Mouse (Mus musculus) thymus, postnatal 36 days (tissue): Measurements from ENCODE around the gene Hdac9.
A peak's percentile ranks its signal among the peaks of the same experiment; 100 is the strongest.

ENCODE experiments used
- DNase-seq, 2 experiments: peaks; one replicate each; pipeline ENCODE4 v3.0.0; 2022; ENCODE audit warnings: mixed read lengths in 2 of 2

Hdac9 gene

DNA sequence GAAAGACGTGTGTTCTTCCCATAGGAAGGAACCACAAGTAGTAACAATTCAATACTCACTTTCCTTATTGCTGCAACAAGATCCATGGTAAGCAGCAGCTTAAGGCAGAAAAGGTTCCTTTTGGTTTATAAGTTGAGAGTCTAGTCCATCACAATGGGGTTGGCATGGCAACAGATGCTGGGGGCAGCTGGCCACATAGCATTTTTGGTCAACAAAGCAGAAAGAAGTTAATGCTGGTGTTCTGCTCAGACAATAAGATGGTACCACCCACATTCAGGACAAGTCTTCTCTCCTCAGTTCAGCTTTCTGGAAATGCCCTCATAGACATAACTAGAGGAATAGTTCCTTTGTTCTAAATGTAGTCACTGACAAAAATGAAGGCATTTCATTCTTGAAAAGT is at the start of gene Hdac9:
Hdac9 (minus strand) TSS at position 101 of the 400 bp plus-strand sequence.
- DNase-seq = no peak

DNA sequence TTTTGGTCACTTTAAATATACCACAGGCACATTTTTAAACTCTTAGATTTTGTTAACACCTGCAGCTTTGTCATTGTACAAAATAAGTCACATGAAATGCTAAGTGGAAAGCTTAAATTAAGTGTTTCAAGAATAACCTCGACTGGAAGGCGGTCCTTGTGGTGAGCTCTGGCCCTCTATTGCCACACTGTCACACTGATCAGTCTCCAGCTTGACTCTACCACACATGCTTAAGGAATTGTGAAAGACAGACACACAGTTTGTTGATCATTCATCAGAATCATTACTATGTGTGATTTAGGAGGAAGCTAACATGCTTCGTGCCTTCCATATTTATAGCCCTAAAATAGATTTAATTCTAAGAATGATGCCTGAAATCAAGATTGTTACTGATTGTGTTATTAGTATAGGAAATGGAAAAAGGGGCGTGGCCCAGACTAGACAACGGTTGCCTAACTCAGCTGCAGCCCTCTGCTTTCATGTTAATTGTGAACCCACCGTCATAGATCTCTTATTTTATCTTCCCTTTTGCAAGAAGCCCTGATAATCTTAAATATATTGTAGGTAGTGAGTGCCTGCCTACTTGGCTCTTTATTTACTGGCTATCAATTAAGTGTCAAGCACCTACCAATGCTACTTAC is 32.3 kb upstream of the Hdac9 start:
- DNase-seq = no peak

DNA sequence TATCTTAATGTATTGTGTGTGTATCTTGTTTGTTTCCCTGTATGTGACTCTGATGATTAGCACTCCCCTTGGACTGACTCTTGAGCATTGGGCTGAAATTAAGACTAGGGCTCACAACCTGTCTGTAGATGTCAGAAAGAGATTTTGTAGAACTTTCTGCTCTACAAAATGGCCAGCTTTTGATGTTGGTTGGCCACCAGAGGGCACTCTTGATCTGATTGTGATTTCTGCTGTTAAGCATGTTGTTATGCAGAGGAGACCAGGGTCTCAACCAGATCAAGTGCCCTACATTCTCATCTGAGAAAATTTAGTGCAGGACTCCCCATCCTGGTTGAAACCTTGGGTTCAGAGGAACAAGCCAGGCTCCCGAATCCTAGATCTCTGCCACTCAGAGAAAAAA is 21.0 kb upstream of the Hdac9 start:
- DNase-seq = peak; percentile 14 to 19

DNA sequence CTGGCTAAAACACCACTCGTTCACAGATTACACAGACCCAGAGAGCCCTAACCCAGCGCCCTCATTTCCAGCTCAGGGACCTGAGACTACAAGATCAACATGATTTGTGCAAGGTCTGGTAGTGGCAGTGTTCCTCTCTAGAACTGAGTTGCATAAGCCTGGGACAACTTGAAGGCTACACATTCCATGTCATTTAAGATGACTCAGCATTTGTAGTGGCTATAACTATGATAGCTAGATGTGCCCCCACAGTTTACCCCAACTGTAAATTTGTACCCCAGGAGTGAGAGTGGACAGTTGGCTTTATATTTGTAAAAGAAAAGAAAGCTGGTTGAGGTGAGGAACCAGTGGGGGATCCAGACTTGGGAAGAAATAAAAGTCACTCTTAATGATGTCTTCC is 8.9 kb downstream of the Hdac9 start:
- no peak for DNase-seq

DNA sequence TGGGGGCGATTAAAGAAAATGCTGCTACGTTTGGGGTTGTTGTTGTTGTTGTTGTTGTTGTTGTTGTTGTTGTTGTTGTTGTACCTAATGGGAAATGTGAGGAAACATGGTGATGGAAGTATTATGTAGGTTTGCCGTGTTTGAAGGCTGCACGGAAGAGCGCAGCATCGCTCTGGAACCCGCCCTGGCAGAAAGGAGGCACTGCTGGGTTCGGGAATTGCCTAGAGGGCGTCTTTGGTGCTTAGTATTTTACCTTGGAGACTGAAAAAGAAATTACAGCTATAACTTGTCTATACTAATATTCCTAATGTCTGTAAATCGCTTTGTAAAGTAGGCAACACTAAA is 9.4 kb downstream of the Hdac9 start:
- DNase-seq = no peak

DNA sequence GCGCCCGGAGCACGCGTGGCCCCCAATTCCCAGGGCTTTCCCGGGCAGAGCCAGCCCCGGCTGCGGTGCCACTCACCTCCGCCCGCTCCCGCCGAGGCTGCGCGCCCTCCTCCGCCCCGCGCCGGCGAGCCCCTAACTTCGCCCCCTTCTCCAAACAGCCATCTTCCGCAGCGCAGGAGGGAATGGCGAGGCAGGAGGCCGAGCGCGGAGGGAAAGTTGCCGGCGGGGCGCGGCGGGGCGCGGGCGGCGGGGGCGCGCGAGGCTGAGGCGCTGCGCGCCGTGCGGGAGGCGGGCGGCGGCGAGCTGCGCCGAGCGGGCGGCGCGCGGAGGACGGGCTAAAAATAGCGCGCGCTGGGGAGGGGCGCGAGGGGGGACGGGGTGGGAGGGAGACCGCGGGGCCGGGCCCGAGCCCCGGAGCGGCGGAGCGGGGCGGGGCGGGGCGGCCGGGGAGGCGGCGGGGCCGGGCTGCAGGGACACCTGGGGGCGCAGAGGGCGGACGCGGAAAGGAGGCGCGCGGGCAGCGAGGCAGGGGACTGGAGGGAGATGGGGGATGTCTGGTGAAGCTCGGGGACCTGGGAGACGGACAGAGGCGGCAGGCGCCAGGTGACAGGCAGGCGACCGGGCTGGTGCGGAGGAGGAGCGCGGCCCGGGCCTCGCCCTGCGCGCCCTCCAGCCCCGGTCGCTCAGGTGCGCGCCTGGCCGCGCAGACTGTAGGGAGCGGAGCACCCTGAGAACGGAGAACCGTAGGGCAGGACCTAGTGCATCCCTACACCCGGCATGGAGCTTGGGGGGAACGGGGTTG is 10.0 kb downstream of the Hdac9 start:
- DNase-seq = peak; percentile 38 to 57

DNA sequence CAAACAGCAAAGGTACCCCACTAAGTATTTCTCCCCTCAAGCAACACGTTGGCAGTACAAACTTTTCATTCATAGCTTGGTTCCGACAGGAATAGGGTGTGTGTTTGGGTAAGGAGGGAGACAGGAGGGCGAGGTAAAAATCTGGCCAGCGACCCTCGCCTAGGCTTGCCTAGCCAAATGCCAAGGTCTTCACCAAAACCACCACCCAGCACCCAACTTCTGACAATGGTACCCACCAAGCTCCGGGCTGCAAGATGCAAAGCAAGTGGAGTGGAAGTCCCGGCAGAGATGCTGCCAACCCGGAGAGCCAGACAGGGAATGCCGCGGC is 10.6 kb downstream of the Hdac9 start:
- DNase-seq = no peak

DNA sequence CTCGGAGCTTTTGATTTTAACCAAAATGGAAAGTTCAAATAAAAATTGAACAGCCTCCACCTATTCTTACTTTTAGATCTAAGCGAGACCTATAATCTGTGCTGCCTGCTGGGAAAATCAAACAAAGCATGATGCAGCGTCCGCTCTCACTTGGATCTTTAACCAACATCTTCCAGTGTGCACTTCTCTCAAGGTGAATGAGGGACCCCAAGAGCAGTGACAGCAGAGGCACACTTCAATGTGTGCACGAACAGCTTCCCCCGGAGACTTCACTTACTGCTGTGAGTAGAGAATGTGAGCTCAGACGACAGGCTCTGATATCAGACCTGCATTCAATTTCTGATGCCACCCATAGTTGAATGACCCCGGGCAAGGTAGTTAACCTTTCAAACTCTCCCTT is 16.7 kb downstream of the Hdac9 start:
- DNase-seq = no peak

DNA sequence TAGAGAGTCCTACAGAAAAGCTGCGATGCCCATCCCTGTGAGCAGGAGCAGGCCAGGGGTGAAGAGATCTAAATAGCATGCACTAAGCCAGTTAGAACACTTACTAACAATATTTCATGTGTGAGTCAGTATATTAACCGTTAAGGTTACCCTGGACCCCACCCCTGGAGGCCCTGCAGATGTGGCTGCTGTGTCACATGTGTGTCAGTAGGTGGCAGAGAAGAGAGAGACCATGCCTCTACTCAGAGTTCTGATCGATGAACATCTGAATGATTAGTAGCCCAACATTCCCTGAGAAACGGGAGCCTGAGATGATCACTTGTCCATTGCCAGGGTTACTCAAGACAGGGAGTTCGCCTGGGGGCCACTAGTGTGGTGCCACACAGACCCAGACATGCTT is 22.0 kb downstream of the Hdac9 start:
- DNase-seq = no peak

DNA sequence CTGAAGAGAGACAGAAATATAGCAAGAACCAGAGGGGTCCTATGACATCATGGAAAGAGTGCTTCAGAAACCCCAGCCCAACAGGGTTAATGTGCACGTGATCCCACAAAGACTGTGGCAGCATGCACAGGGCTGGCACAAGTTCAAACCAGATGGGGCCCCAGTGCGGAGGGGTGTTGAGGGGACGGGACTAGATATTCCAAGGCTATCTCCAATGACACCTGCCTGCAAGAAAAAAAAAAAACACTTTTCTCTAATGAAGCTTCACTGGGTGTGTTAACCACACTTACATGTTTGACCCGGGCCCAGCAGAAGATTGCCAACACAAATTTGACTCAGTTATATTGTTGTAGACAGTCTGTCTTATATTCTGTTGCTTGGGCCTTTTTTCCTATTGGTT is 28.2 kb downstream of the Hdac9 start:
- no peak for DNase-seq

DNA sequence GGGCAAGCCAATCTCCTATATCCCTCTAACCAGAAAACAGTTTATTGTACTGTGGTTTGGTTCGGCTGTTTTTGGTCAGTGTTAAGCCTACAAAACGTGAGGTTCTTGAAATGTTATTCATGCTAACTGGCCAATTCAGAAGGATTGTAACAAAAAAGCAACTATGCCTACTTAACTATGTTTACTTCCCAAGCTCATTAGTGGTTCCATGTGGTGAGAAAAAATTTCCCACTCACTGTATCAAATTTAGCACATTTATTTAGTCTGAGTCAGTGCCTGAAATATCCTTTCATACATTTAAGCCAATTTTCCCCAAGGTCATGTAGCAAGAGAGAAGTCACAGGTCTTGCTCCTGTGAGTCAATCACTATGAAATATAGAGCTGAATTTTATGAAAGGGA is 42.0 kb downstream of the Hdac9 start:
- no peak for DNase-seq

DNA sequence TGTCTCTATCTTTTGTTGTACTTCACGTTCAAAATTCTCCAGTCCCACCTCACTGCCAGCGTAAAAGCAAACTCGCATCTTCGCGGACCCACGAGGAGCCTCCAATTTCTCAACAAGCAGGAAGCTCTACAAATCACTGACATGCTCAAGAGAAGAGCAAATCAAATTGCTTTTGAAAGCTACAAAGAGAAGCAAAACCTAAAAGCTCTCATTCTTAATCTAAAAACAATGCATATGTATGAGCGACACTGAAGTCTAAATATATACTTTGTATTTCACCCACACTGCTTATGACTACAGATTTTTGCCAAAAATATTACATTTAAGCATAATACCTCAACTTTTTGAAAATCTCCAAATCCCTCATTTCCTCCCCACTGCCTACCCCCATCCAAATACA is 45.9 kb downstream of the Hdac9 start:
- no peak for DNase-seq

DNA sequence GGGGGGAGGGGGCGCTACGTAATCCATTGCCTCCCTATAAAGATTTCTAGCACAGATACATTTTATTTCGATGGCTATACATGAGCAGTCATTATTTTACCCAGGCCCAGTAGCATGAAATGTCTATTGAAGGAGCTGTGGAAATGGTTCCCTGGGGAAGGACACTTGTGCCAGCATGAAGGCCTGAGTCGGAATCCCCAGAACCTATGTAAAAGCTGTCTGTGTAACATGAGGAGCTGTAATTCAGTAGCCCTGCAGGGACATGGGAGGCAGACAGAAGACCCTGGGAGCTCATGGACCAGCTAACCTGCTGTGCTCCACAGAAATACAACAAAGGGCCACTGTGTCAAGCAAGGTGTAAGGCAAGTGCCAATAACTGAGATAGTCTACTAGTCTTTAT is 75.7 kb downstream of the Hdac9 start:
- DNase-seq = no peak

DNA sequence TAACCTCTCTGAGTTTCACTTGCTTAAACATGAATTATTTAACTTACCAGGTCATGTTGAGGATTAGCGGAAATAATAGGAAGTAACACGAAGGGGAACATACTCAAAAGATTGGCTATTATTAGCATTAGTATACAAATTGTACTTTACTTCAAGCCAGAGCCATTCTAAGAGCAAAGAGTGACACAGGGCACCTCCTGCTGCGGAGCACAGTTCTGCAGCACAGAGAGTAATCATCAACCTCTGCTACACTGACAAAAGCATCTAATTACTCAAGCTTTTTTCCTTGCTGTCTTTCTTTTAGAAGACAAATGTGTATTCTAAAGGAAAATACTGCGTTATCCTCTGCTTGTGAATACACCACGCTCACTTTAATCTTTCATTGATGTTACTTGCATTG is 79.6 kb downstream of the Hdac9 start:
- no peak for DNase-seq

DNA sequence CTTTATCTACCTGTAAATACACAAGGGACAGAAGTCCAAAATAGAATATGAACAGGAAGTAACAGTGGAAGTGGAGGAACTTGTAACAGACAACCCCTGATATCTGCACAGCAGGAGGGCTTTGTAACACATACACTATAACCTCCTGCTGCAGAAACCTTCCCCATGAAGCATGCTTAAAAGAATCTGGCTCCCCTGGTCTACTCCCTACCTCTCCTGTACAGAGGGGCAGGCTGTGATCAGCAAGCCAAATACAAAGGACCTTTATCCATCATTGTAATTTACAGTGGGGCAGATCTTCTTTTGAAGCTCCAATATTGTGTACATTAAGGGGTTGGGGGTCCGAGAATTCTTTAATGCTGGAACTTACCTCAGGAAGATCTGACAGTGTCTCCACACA is 80.0 kb downstream of the Hdac9 start:
- no peak for DNase-seq

DNA sequence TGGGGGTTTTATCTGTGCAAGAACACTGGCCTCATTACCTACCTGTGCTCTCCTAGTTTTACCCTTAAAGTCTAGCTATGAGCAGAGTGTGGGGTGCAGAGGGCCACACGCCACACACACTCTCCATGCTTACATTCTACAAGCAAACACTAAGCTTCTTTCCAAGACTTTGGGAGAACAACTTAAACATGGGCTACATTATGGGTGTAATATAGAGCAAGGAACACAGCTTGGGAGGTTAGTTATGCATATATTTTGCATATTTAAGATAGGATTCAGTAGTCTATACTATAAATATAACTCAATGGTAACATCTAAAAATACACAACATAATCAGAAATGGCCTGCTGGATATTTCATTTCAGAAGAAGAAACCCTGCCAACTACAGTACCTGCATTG is 80.8 kb downstream of the Hdac9 start:
- DNase-seq = no peak

DNA sequence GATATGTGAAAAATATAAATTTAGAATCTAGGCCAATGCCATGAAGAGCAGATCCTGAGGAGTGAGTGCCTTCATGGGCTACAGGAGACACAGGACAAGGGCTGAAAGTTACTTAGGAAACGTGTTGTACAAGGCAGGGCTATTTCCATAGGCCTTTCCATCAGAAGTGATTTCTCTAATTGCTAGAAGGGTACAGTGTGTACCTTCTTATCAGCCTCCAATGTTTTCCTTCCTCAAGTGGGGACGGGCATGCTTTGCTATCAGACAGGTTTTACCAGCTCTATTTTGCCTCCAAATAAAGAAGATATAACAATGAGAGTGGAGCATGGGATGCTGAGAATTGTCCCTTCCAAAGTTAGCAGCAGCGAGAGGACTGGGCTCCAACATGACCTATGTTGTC is 81.4 kb downstream of the Hdac9 start:
- DNase-seq = no peak

DNA sequence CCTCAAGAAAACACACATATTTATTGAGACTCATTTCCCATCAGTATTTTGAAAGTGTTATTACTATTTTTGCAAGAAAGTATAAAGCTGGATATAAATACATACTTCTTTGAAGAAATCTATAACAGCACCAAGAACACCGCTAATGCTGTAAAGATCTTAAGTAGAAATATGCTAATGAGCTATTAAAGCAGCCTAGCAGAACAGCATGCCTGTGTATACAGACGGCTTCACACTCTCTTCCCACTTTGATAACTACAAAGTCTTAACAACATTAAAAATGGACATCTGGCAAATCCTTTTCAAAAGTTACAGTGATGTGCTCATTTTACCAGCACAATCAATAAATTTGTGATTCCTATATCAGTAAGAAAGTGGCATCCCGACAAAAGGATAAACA is 88.2 kb downstream of the Hdac9 start:
- DNase-seq = no peak

DNA sequence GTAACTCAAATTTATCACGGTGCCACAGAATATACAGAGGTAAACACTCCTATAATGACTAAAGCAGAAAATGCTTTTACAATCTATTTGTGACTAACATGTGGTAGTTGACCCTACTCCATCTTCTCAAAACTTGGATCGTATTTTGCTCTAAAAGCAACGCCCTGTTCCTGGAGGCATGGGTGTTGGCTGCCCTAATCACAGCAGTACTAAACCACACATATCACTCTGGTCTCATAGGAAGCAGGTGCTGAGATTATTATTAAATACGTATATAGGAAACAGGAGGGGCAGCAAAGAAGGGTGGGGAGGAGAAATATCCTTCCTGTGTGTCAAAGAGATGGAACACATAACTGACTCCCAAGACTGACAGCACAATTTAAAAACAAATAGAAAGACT is 90.0 kb downstream of the Hdac9 start:
- DNase-seq = no peak

DNA sequence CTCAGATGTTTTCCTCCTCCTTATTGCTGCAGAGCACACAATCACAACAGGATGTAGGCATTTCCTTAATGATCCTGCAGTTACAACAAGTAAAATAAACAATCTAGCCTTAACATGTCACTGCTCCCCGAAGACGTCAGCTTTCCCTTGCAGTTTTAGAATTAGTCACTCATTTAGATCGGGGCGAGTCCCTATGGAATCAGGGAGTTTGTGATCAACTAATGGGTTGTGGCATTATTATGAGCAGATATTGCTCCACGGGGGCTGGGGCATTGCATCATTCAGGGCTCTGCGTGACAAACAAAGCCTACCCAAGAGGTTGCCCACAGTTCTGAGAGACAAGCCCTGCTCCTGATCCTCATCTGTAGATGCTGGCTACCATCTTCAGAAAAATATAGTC is 96.7 kb downstream of the Hdac9 start:
- no peak for DNase-seq

DNA sequence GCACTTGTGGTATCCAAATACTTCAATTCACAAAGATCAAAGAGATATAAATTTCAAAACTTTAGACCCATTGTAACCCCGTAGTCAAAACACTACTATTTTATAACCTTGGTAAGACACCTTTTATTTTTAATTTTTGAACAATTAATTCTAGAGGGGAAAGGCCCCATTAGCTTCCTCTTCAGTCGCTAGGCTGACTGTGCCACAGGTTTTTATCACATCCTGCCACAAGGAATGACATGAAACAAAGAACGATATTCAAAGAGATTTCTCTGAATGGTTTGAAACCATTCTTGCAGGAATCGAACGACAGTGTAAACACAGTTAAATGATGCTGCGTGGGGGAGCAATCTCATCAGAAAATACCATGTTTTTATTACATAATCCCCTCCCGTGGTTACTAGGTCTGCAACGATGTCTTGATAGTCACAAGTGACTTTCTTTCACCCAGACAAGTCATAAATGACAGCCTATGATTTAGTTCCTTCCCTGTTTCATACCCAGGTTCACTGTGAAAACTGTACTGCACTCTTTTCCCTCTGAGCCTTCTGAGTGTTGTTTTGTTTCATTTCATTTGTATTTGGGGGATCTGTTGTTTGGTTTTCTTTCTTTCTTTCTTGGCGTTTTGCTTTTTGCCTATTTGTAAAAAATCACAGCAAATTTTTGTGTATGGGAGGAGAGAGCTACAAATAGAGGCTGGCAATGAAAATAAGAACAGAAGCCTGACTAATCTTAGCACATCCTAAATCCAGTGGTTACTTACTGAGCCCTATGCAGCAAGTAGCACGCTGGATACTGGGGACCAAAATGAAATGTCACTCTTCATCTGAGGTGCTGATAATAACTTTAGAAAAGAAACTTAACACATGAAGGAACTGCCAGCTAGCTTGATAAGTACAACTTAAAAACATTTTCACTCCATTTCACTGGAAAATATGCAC is 105.0 kb downstream of the Hdac9 start:
- DNase-seq = no peak

DNA sequence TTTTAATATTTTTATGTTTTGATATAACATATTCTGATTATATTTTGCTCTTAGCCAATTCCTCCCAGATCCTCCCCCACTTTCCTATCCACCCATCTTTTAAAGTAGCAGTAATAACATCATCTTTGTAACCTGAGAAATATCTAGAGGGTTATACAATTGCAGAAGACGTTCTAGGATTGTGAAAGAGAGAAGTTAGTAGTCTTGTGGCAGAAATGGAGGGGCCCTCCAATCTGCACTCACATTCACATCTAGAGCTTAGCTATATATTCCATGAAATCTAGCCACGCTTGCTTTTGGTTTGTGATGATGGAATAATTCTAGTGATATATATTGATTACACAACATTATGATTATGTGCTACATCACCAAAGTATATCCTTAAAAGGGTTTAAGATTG is 106.7 kb downstream of the Hdac9 start:
- DNase-seq = no peak

DNA sequence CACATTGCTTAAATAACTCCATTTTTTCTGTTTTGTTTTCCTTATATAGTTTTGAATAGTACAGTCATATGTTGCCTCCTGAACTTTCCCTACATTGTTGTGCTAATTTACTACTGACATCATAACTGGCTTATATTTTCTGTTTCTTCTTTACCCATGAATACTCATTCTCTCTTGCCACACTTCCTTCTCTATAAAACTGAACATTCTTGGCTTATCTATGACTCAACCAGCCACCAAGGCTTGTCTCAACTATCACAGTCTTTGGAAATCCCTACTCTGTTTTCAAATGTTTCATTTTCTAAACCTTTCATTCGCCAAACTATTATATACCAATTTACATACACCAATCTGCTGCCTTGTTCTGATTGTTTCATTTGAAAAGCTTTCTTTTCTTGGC is 108.7 kb downstream of the Hdac9 start:
- DNase-seq = no peak

DNA sequence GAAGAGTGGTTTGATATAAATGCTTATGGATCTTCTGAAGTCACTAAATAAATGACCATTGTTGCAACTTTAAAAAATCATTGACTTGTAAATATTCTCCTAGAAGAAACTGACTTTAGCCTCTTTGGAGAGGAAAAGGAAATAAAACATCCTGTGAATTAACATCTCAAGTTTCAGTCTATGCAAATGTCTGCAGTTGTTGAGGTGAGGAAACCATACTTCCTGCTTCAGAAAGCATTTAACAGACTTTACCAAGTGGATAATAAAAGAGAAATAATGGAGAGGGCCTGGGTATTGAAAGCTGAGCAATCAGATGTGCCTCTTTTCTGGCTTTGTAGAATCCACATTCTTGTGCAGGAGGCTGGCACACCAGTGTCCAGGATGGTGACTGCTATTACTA is 110.4 kb downstream of the Hdac9 start:
- DNase-seq = no peak
